Mouse (Mus musculus) bone marrow, adult 2 months (tissue): ENCODE measurements around the gene Fcrlb. TPM values are rescaled to one million over a fixed set of nuclear protein-coding genes. Genes with fewer than 3 reads are reported as not detected.

Experiments used
- H3K27ac ChIP-seq: fragments of 200-500 bp; 2 replicates; pipeline ENCODE4 v1.5.1; 2012; ENCODE audit warnings: low read depth, mild to moderate bottlenecking, control low read depth, inconsistent platforms, low read length; ENCODE audit not compliant: control insufficient read depth, poor library complexity, insufficient read depth
- H3K4me1 ChIP-seq: fragments of 200-500 bp; 2 replicates; pipeline ENCODE4 v1.6.1; 2011; ENCODE audit warnings: low read length; ENCODE audit not compliant: control insufficient read depth, insufficient read depth
- H3K4me3 ChIP-seq: fragments of 200-500 bp; replicated peaks from 2 replicates; pipeline ENCODE3; 2011; ENCODE audit warnings: mild to moderate bottlenecking, low read depth, low read length, control low read depth; ENCODE audit not compliant: control insufficient read depth
- CTCF ChIP-seq: fragments of 200-500 bp; IDR thresholded peaks from 2 replicates; pipeline ENCODE4 v1.5.1; 2011; ENCODE audit warnings: low read length, control low read depth; ENCODE audit not compliant: control insufficient read depth, insufficient read depth
- POLR2A ChIP-seq: fragments of 200-500 bp; IDR thresholded peaks from 2 replicates; pipeline ENCODE4 v1.6.1; 2011; ENCODE audit warnings: low read depth, mild to moderate bottlenecking, control low read depth, low read length, borderline replicate concordance; ENCODE audit not compliant: control insufficient read depth
- WGBS: fragments of 180-500 bp; shearing (Covaris S2); methylation state at CpG from one replicate; pipeline ENCODE4 v1.1.7; 2018; 5-methylcytosine and 5-hydroxymethylcytosine counted together
- polyA plus RNA-seq: library from polyadenylated mRNA; stranded (reverse); fragments of >200 nt; gene quantifications from 2 replicates; pipeline ENCODE4 v1.2.4, GENCODE M21; 2011; ENCODE audit warnings: low replicate concordance; ENCODE audit not compliant: missing spikeins, insufficient read depth, insufficient read length

Gene Fcrlb
- polyA plus RNA-seq, 1 experiment, result not detected

DNA sequence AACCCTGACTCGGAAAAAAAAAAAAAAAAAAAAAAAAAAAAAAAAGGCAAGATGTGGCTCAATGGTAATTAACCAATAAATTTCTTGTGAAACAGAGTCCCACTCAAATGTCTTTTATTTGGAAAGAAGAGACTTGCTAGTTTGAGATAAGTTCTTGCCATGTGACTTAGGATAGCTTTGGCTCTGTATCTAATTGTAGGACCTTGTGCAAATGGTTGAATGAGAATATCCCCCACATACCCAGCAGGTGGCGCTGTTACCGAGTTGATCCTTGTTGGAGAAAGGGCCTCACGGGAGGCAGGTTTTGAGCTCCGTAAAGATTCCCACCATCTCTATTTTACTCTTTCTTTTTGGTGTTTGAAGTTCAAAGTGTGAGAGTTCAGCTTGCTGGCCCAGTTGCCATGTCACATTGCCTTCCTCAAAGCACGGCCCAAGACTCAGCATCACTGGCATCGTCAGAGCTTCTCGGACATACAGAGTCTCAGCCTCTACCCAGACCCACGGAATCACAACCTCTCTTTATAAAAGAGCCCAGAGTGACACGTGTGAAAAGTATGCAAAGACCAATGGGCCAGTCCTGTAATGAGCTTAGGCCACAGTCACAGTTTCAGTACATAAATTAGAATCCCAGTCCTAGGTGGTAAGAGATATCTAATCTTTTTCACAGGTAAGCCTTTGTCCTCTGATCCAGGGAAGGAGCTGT is 11.1 kb downstream of the Fcrlb start:
- WGBS, result 38% methylated on average over 10 of the region's 10 CpGs
- Histone ChIP-seq H3K4me1 (peaks cover 3% of the 10 kb centered on the region), H3K4me3 (no peak overlapping the region), H3K27ac (no peak overlapping the region)
- TF ChIP-seq CTCF, result peak; percentile 81
- no peak for TF ChIP-seq POLR2A

DNA sequence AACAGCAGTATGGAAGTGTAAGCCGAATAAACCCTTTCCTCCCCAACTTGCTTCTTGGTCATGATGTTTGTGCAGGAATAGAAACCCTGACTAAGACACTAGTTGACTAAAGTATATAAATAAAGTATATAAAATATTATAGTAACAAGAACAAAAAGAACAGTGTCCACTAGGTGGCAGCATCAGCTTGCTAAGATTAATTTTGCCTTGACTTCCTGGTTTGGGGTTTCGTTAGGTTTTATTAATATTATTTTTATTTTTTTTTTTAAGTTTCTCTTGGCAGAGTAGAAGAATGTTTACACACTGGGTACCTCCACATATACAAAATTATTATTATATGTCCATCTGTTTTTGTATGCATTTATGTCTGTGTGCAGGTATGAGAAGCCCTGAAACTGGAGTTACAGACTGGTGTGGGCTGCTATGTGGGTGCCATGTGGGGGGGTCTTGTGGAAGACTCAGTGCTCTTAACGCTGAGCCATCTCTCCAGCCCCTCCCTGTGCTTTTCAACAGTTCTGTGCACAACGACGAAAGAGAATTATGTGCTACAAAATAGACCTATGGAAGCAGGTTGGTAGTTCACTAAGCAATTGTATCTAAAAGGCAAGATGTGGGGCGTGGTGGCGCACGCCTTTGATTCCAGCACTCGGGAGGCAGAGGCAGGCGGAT is 11.8 kb downstream of the Fcrlb start:
- H3K4me3 ChIP-seq, result no peak overlapping the region
- 17% methylated on average over 10 of the region's 10 CpGs for WGBS
- peaks cover 3% of the 10 kb centered on the region; the same call in 1 of the 2 replicates for H3K4me1 ChIP-seq
- TF ChIP-seq POLR2A, result no peak
- no peak for TF ChIP-seq CTCF
- no peak overlapping the region for H3K27ac ChIP-seq

DNA sequence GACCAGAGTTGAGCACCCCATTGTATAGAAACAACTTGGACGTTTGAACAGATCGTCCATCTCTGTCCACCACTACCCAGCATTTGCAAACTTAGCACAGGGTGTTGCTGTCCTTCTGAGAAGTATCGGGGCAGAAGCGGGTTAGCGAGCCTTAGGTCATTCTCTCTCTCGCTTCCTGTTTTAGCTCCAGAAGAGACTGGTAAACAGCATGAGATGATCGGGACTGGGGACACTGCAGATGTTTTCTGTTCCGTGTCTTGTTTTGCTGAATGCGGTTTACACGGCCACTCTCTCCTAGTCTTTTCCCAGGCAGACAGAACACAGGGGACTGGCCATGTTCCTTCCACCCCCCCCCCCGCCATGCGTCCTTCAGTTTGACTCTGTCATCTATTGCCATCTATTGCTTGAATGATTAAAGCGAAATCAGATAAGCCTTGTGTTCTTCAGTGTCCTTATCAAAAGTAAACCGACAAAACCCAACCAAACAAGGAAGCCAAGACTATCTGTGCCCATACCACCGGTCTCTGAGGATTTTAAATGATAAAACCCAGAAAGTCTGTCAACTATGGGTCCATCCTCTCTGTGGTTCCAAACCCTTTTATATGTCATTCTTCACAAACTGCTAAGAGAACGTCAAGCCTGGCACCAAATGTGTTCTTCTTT is 14.2 kb downstream of the Fcrlb start:
- no peak overlapping the region for H3K4me3 ChIP-seq
- peak overlapping the region; percentile 33; the same call in 1 of the 2 replicates for H3K27ac ChIP-seq
- no peak for TF ChIP-seq POLR2A
- TF ChIP-seq CTCF, result no peak
- 52% methylated on average over 16 of the region's 16 CpGs for WGBS
- peaks cover 3% of the 10 kb centered on the region; the same call in 1 of the 2 replicates for H3K4me1 ChIP-seq

DNA sequence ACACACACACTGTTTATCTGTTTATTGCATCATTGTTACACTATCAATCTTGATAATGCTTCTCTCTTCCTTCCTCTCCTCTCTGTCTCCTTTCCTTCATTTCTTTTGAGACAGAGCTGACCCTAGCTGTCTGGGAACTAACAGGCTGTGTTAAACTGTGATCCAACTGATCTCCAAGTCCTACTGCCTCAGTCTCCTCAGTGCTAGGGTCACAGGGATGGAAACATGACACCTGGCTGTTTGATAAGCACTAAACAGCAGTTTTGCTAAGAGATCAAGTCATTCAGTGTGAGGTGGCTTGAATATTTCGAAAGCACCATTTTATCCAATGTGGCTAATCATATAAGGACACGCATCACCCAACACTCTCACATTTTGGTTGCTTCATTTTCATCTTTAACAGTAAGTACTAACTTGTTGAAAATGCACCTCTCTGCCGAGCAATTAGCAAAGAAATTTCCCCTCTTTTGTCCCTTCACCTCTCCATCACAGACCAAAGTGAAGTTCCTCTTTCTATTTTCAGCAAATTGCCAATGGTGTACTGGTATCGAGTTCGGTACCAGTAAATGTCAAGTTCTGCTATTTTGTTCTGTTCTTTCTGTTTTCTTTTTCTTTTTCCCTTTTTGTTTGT is 16.0 kb downstream of the Fcrlb start:
- 15% methylated on average over 5 of the region's 5 CpGs for WGBS

DNA sequence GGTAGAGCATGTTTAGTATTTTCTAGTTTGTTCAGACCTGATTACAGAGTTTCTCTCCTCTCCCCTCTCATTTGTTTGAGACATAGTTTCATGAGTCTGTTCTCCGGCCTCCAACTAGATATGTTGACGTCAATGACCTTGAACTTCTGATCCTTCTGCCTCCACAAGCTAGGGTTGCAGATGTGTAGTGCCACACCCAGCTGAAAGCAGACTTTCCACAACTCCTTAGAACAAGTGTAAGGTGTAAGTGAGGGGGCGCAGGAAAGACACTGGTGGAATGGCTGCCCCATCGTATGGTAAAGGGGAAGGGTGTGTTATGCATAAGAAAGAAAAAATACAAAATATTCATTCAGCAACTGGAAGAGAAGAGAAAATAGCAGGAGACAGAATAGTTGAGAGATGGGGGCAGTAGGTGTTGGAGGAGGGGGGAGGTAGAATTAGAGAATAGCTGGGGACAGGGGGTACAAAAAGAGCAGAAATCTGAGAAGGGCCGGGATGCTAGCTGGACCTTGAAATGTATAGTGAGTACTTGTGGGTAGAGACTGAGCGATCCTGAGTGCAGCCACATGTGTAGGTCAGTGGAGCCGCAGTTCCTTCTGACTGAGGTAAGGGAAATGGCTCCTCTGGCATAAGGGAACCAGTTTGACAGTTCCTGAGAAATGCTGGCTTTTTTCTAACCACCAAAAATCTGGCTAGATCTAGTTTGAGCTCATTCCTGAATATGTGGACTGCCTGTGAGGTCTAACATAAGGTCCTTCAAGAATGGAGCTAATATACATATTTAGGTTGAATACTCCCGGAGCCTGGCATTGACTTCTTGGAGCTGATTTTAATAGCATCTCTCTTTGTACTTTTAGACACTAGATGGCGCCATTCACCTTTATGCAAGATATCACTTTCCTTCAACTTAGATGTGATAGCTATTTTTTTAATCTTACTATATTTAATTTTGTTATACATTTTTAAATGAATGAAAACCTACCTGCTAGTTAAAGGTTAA is 17.8 kb downstream of the Fcrlb start:
- H3K4me1 ChIP-seq, result peaks cover 3% of the 10 kb centered on the region; the same call in 1 of the 2 replicates
- TF ChIP-seq CTCF (no peak), POLR2A (no peak)
- no peak overlapping the region for H3K27ac ChIP-seq
- H3K4me3 ChIP-seq, result no peak overlapping the region
- WGBS, result 59% methylated on average over 9 of the region's 9 CpGs

More for the DNA sequence above, 16.0 kb downstream of the Fcrlb start:
- Histone ChIP-seq H3K4me3 (no peak overlapping the region), H3K27ac (no peak overlapping the region), H3K4me1 (peaks cover 3% of the 10 kb centered on the region; the same call in 1 of the 2 replicates)
- TF ChIP-seq CTCF (no peak), POLR2A (no peak)

DNA sequence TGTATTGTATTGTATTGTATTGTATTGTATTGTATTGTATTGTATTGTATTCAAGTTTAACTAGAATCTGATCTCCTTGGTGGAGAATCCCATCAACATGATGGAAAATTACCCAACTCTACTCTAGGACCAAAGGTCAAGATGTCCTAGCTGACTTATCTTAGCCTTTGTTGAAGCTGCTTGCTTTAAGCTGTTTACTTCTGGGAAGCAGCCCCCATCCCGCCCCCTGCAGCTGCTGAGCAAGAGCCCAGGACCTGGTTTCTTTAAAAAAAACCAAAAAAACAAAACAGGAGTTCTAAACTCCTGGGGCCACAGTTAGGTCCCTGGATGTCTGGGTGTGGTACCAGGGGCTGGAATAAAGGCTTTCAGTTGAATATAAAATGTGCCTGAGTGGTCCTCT is 20.5 kb downstream of the Fcrlb start:
- Histone ChIP-seq H3K4me3 (no peak overlapping the region), H3K27ac (no peak overlapping the region), H3K4me1 (peaks cover 1% of the 10 kb centered on the region; the same call in 1 of the 2 replicates)
- TF ChIP-seq POLR2A (no peak), CTCF (no peak)
- WGBS, result 79% methylated on average over 1 of the region's 1 CpGs

DNA sequence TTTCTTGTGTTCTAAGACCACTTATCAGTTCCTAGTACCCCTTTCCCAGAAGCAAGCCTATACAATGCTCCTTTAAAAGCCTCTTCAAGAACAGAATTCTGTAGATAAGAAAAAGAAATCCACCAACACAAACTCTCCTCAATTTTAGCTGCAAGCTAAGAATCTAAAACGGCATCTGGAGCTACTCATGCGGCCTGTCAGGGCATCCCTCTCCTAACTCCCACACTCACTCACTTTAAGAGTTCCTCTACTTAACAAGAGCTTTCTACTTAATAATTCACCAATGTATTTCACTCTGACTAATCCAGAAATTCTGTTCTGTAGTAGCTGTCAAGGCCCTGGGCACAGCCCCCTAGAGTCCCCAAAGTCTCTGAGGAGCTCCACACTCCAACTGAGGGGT is 21.1 kb downstream of the Fcrlb start:
- no peak for TF ChIP-seq CTCF
- TF ChIP-seq POLR2A, result no peak
- Histone ChIP-seq H3K27ac (no peak overlapping the region), H3K4me1 (peaks cover under 1% of the 10 kb centered on the region; the same call in 1 of the 2 replicates), H3K4me3 (no peak overlapping the region)
- 75% methylated on average over 2 of the region's 2 CpGs for WGBS
